Mouse (Mus musculus) cerebral cortex, adult 2 months (tissue): ENCODE results near the gene Tmem185b.

Source experiments
- WGBS: fragments of 180-500 bp; shearing (Covaris S2); methylation state at CpG from one replicate; pipeline ENCODE4 v1.1.7; 2018; 5-methylcytosine and 5-hydroxymethylcytosine counted together

Gene Tmem185b

GRCm38 (mm10) chr1:119540836-119541557, 15.0 kb downstream of the Tmem185b start:
- WGBS = 85% methylated on average over 9 of the region's 9 CpGs

GRCm38 (mm10) chr1:119541570-119541969, 15.6 kb downstream of the Tmem185b start:
- 80% methylated on average over 3 of the region's 3 CpGs for WGBS

GRCm38 (mm10) chr1:119543316-119543715, 17.4 kb downstream of the Tmem185b start:
- WGBS = 95% methylated on average over 6 of the region's 6 CpGs

GRCm38 (mm10) chr1:119544611-119545155, 18.7 kb downstream of the Tmem185b start:
- WGBS = 91% methylated on average over 5 of the region's 5 CpGs

GRCm38 (mm10) chr1:119545164-119545563, 19.2 kb downstream of the Tmem185b start:
- 81% methylated on average over 2 of the region's 2 CpGs for WGBS

- 93% methylated on average over 4 of the region's 4 CpGs for WGBS
These were observed 19.7 kb downstream of the Tmem185b start for GRCm38 (mm10) chr1:119545671-119546070.

GRCm38 (mm10) chr1:119546490-119546889, 20.5 kb downstream of the Tmem185b start:
- WGBS = 83% methylated on average over 3 of the region's 3 CpGs

- WGBS = 53% methylated on average over 7 of the region's 7 CpGs
These were observed 22.8 kb downstream of the Tmem185b start for GRCm38 (mm10) chr1:119548668-119549326.

GRCm38 (mm10) chr1:119549327-119549689, 23.3 kb downstream of the Tmem185b start:
- 92% methylated on average over 7 of the region's 7 CpGs for WGBS

GRCm38 (mm10) chr1:119550064-119550463, 24.1 kb downstream of the Tmem185b start:
- WGBS = 95% methylated on average over 2 of the region's 2 CpGs

GRCm38 (mm10) chr1:119551651-119552050, 25.7 kb downstream of the Tmem185b start:
- WGBS = 98% methylated on average over 1 of the region's 1 CpGs

- 76% methylated on average over 5 of the region's 5 CpGs for WGBS
These were observed 29.7 kb downstream of the Tmem185b start for GRCm38 (mm10) chr1:119555651-119556050.

GRCm38 (mm10) chr1:119557641-119558395, 31.9 kb downstream of the Tmem185b start:
- WGBS = 48% methylated on average over 4 of the region's 4 CpGs

- WGBS = 98% methylated on average over 4 of the region's 4 CpGs
These were observed 39.6 kb downstream of the Tmem185b start for GRCm38 (mm10) chr1:119565531-119565930.

- WGBS = 94% methylated on average over 1 of the region's 1 CpGs
These were observed 44.2 kb downstream of the Tmem185b start for GRCm38 (mm10) chr1:119570134-119570533.
